Mouse (Mus musculus): ENCODE measurements around the gene Efcab9.

DNA sequence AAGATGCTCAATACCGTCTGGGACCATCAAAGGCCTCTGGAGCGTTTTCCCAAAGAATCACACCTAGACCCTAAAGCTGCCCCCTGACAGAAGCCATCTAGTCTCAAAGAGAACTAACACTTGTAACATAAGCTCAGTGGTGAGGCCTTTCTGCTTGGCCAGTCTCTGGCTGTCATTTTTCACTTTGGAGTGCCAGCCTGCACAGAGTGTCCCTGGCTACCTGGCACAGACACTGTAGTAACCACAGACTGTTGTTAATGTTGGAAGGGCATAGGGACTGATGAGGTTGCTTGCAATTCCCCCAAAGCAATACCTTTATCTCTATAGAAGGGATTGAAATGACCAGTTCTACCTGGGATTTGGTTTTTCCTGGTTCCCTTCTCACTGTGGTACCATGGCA, 10.6 kb downstream of the Efcab9 start:
- TF ChIP-seq CTCF (conservative IDR thresholded peaks at IDR 0.05; ENCODE audit: insufficient read depth, insufficient read length, low read depth, low read length) (no peak), POLR2A (IDR thresholded peaks at IDR 0.05; ENCODE audit: low read depth, low read length) (no peak)

Measured in kidney, adult 2 months (tissue).